Mouse (Mus musculus) lung, postnatal 36 days (tissue): Measurements from ENCODE around the gene Rsph9.
A peak's percentile ranks its signal among the peaks of the same experiment; 100 is the strongest.

ENCODE experiments used
- DNase-seq: peaks from one replicate; pipeline ENCODE4 v3.0.0; 2022; ENCODE audit warnings: mixed read lengths

The Rsph9 gene

DNA sequence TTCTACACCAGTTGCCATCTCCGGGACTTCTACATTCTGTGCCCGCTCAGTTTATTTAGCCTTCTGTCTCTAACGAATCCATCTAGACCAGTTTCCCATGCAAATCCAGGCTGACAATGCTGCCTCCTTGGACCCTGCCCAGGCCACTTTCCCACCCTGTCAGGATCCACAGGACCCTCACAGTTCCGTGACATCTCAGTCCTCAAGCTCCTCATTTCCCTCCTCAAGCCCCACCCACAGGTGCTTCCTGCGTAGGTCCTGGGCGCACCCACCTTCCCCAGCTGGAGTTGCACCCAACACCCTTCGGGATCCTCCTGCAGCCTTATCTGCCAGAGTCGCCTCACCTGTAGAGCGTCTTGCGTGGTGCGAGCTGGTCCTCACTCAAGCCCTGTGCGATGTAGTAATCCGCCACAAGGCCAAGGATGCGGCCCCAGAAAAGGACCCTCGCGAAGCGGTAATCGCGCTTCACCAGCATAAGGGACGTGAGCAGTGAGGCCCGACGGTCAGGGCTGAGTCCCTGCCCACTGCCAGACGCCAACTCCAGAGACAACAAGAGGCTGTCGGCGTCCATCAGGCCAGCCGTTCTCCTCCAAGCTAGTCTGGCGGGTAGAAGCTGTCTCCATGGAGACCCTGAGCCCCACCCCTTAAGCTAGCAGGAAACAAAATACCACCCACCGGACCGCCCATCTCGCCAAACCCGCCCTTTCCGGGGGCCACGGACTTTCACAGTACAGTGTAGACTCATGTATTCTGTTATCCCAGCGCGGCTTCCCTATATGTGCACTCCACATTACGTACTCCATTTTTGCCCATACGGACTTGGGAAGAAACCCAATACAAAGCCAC, at the start of gene Rsph9:
Gene Rsph9 (minus strand): TSS at position 639 of the 846 bp plus-strand sequence.
- DNase-seq: peak; percentile 96

DNA sequence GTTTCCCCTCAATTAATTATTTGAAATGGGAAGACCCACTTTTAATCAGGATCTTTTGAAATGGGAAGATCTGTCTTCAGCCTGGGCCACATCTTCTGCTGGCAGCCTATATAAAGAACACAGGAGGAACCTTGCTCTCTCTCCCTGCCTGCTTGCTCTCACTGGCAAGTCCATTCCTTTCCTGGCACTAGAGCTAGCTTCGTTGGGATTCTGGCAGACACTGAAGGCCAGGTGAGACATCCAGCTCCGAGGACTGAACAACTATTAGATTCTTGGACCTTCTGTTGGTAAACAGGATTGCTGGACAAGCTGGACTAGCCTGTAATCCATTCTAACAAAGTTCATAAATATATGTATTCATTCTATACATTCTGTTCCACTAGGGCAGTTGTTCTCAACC, 44.8 kb upstream of the Rsph9 start:
- no peak for DNase-seq

DNA sequence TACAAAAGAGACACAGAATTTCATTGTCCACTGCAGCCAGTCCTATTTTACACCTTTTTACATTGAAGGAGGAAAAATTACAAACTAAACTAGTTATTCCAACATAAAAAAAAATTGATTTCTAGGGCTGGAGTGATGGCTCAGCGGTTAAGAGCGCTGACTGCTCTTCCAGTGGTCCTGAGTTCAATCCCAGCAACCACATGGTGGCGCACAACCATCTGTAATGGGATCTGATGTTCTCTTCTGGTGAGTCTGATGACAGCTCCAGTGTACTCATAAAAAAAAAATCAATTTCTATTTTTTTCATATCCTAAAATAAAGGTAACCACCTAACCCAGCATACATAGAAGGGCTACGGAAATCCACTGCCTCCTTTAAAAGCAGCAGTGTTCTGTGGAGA, 38.3 kb upstream of the Rsph9 start:
- peak; percentile 49 for DNase-seq

DNA sequence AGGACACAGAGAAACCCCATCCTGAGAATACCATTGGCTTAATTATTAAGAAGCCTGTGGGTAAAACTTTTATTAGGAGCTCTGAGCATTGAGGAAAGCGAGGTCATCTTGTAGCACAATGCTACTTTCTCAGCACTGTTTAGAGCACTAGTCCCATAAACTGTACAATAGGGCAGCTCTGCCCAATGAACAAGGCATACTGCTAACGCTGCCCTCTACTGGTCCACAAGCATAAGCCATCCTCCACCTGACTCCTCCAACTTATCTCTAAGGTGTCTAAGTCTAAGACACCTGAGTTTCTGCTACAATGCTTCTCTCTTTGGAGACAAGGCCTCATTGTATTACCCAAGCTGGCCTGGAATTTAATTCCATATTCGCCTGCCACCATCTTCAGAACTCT, 26.5 kb upstream of the Rsph9 start:
- DNase-seq: peak; percentile 64

DNA sequence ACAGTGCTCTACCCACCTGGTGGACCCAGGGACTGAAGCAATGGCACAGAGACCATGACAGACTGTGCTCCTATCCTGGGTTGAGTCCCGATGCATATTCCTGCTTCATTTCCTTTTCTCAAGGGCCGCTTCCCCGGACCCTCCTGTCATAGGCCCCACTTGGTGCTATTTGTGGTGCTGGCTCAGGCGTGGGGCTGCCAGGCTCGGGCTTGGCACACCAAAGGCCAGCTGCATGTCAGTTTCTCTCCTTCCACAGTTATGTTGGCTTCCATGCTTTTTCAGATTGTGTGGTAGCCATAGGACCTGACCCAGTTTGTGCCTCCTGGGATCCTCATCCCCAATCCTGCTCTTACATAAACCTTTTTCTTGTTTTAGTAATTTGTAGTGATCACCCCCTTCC, 24.8 kb upstream of the Rsph9 start:
- DNase-seq: no peak

DNA sequence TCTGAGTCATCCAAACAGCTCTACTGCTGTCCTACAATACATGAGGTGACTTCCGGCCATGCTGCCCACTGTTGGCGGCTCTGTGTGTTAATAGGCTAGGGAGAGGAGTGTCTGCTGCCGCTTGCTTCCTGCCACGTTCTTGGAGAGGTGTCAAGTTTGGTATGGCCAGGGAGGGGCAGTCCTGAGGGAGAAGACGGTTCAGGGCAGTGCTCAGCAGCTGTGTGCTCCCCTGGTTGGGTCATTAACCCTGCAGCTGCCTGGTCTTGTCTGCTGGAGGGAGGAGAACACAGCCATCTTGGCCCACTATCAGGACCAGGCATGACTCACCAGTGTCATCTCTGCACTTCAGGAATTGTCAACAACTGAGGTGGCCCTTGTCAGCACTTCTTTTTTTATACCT, 24.3 kb upstream of the Rsph9 start:
- no peak for DNase-seq

DNA sequence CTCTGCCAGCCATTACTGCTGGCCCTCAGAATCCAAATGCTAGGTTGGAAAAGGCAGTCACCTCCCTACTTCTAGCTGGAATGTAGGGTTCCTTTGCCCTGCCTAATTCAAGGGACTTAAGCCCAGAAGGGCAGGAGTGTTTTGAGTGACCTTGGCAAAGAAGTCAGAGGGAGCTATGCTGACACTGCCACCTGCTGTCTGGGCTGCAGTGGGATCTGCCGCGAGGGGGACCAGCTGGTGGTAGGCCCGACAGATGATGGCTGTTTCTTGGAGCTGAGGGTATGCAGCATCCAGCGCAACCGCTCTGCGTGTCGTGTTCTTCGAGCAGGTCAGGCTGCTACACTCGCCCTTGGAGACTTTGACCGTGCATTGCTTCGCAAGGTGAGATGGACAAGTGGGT, 23.0 kb upstream of the Rsph9 start:
- DNase-seq: no peak

DNA sequence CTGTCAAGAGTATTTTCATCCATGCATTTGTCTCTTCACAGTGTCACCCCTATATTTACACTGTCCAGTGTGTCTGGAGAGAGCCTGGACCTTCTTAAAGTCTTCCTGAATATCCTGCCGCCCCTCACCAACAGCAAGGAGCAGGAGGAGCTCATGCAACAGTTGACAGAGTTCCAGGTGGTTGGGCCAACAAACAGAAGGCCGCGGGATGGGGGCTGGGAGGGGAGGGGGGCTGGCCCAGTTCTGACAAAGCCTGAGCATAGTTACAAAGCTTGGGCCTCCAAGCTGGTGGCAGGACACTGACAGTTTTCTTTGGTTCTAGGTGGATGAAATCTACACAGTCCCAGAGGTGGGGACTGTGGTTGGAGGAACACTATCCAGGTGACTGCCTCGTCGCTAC, 22.3 kb upstream of the Rsph9 start:
- DNase-seq: no peak

DNA sequence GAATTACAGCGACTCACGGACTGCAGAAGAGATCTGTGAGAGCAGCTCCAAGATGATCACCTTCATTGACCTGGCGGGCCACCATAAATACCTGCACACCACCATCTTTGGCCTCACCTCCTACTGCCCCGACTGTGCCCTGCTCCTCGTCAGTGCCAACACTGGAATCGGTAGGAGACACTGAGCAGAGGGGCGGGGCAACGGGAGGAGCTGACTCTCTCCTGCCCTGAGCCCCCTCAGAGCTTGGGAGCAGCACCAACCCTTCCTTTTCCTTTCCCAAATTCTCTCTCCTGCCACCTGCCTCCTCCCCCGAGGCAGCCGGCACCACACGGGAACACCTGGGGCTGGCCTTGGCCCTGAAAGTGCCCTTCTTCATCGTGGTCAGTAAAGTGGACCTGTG, 21.4 kb upstream of the Rsph9 start:
- DNase-seq: no peak

DNA sequence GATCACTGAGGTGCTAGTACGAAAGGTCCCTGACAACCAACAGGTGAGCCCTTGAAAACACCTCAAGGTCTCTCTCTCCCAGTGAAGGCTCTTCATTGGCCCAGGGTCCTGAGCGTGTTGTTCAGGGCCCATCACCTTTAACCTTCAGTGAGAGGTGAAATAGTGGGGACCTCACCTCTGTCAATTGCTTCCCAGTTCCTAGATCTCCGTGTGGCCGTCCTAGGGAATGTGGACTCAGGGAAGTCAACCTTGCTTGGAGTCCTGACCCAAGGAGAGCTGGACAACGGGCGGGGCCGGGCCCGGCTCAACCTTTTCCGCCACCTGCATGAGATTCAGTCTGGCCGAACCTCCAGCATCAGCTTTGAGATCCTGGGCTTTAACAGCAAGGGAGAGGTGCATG, 20.8 kb upstream of the Rsph9 start:
- no peak for DNase-seq

DNA sequence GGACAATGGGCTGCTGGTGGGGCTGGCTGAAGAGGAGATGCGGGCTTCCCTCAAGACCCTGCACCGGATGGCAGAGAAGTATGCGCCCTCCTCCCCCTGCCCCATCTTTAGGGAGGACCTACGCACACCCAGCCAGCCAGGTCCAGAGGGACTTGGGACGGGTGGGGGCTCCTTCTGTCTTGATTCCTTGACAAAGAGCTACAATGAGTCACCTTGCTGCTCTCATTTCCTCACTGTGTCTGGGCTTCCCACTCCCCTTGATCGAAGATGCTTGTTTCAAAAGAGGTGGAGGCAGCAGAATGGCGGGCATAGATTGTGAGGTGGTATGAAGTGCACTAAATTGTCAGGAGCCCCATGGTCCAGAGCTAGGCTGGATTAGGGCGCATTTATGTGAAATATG, 20.3 kb upstream of the Rsph9 start:
- no peak for DNase-seq

DNA sequence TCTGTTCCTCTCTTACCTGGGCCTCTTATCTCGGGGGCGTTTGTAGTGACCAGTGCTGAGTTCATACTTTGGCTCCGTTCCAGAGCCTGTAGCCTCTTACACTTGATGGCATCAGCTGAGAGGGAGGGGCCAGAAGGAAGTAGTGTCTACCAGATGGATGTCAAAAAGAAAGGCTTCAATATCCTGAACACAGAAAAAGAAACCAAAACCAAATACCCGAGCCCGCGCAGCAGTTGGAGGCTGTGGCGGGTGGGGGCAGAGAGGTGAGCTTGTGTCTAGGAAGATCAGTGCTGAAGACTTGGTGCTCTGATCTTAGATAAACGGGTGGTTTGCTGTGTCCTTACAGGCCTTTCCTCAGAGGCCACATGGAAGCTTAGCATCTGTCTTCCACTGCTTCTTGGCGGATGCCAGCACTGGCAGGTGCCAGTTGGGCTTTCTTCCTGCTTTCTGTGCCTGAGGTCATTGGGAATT, 19.0 kb upstream of the Rsph9 start:
- DNase-seq: peak; percentile 86

DNA sequence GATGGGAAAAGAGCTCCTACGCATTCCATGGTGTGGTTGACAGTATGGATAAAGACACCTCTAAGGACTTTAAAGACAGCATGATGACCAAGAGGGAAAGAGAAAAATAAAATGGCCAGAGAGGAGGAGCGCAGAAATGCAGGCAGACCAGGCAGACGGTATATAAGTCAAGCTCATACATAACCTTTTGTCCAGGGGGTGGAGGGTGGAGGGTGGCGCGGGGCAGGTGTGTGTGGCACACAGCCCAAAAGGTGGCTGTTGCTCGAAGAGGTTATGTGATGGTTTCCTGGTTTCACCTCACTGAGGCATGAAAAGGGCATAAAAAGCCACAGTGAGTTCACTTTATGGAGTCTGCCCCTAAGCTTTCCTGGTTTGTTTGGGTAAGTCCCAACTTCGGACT, 18.5 kb upstream of the Rsph9 start:
- DNase-seq: no peak

DNA sequence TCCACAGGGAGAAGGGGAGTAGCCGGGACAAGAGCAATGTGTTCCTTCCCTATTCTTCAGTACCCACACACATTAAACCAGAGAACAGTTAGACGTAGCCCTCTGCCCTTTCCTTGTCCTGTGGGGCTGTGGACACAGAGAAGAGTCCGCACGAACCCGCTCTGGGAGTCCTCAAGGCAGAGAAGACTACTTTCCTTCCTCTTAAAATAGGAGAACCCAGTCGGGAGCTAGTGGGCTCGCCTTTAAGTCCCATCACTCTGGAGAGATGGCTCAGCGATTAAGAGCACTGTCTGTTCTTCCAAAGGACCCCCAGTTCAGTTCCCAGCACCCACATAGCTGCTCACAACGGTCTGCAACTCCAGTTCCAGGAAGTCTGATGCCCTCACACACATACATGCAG, 17.7 kb upstream of the Rsph9 start:
- no peak for DNase-seq

DNA sequence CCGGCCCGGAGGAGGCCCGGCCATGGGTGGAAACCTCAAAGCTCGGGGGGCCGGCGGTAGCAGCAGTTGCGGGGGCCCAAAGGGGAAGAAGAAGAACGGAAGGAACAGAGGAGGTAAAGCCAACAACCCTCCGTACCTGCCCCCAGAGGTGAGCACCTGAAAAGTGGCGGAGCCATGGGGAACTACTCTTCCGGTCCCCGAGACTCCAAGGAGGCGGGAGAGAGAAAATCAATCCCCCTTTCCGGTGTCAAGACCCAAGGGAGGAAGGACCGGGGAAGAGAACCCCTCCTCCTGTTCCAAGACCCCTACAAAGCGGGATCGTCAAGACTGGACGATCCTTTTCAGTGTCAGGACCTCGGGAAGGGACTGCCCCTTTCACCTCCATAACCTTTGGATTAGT, 17.2 kb upstream of the Rsph9 start:
- DNase-seq: peak; percentile 21

DNA sequence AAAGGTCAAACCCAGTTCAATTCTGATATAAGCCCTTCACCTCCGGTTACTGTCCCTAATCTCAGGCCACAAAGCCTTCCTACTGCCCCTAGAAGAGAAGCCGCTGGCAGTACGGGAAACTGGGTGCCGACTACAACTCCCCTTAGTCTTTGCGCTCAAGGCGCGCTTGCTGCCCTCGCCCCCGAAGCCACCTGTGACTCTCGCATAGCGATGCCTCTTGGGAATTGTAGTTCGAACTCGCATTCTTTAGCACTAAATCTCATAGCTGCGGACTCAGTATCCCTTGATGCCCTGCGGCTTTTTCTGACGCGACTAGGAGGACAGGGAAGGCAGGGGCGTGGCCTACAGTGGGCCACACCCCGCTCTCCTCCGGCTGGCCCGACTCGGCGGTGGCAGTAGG, 16.7 kb upstream of the Rsph9 start, which contains the start of gene Gtpbp2:
Gene Gtpbp2 (plus strand): TSS at position 347 of the 400 bp plus-strand sequence.
- DNase-seq: peak; percentile 100

DNA sequence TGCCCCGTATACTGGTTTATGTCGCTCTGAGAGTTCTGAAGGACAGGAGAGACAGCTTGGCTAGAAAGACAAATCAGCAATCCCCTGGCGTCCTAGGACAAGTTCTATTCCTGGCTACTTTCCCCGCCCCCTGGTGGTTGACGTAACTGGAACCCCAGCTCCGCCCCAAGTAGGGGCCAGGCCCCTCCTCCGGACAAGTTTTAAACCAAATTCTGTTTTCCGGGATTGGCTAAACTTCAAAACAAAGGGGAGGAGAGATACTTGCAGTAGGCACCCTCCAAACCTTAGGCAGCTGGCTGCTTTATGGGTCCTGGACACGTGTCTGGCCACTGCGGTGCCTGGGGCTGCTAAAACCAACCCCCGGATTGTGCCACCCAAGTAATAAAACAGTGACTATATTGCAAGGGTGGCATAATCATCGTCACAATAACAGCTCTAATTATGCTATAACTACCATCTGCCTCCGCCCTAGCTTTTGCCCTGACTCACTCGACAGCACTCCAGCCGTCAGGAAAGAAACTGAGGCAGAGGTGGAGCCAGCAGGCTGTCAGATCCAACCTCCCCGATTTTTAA, 16.2 kb upstream of the Rsph9 start:
- peak; percentile 98 for DNase-seq

DNA sequence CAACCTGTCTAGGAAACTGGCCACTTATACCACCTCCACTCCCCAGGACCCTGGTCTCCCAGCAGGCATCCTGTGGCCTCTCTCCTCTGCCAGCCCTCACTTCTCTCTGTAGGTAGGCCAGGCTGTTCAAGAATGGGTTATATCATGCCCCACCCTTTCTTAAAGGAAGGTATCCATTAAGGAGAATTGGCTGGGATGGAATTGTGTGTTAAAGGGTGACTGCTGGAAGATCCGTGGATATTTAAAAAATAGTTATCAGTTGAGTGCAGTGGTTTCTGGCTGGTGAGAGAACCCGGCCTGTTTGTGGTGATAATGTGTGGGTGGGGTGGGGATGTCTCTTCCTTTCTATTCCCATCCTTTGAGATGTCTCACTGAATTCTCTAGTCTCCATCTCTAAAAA, 15.2 kb upstream of the Rsph9 start:
- DNase-seq: no peak

DNA sequence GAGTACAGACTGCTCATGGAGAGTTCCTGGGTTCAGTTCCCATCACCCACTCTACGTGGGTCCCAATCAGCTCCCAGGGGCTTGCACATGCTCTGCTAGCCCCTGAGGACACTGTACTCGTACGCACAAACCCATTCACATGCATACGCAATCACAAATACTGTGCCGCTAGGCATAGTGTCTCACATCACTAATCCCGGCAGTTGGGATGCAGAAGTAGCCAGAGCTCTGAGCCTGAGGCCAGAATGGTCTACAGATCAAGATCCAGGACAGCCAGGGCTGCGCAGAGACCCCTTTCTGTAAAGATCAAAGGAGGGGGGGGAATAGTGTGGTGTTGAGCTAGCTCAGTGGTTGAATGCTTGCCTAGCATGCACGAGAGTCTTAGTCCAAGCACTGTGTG, 13.1 kb upstream of the Rsph9 start:
- DNase-seq: no peak

DNA sequence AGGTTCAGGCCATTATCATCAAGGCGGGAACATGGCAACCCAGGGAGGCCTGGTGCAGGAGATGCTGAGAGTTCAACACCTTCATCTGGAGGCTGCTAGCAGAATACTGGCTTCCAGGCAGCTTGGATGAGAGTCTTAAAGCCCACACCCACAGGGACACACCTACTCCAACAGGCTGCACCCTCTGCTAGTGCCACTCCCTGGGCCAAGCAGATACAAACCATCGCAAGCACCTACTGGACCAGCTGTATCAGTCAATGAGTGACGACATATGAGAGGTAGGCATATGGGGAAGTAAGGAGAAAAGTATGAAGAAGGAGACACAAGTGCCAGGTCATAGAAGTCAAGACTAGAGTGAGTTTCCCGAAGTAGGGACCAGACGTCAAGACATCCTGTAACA, 12.7 kb upstream of the Rsph9 start:
- no peak for DNase-seq

DNA sequence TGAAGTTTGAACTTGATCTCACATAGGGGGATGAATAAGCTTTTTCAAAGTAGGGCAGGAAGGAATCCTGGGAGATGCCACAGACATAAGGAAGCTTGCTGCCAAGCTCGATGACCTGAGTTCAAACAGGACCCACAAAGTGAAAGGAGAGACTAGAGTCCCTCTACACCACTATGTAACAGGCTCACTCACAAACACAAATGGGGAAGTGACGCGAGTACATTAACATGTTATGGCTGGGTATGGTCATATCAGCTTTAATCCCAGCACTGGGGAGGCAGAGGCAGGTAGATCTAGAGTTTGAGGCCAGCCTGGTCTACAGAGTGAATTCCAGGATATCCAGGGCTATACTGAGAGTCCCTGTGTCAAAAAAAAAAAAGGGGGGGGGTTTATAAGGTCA, 10.3 kb upstream of the Rsph9 start:
- no peak for DNase-seq

DNA sequence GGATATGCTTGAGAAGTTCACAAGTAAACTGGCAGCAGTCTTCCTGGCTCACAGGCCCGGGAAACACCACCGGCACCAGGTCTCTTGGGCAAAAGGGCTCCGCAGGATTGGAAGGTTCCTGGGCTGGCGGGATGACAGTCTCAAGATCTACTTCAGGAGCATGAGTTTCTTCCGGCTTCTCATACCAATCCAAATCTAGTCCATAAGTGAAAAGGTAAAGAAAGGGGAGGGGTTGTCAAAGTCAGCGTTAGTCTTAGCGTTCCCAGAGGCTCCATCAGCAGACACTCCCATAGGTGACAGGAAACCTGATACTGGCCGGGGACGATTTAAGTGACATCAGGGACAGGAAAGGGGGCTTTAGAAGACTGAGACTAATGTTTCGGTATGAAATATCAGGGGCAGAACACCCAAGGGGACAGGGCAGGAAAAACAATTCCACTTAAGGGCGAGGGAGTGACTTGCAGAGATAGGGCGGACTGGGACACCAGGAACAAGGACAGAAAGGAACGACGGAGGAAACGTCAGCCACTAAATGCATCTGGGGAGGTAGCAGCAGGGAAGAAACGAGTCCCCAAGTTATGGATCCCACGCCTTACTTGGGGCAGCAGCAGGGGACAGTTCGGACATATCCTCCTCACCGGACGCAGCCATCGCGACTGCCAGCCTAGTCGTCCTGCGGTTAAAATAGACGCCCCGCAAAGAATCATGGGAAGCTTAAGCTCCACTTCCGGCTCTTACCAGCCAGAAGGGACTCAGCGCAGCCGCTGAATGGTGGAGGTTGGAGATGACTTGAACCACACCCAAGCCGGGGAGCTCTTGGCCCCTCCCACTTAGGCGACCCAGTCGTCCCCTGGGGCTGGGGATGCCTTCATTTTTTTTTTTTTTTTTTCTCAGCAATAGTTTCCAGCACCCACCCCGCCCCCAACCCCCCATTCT, 9.1 kb upstream of the Rsph9 start, which contains the start of gene Mad2l1bp:
Gene Mad2l1bp (minus strand): TSS at position 707 of the 936 bp plus-strand sequence.
- DNase-seq: peak; percentile 97

DNA sequence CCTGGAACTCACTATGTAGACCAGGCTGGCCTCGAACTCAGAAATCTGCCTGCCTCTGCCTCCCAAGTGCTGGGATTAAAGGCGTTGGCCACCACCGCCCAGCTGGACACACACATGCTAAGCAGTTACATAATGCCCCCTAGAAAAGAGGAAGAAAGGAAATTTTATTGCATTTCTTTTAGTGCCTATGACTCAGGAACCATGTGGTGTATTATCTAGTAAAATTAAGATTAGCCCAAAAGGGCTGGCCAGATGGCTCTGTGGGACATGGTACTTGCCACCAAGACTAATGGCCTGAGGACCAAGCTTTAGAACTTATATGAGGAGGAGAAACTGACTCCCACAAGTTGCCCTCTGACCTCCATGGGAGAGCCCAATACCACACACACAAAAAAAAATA, 4.1 kb downstream of the Rsph9 start:
- DNase-seq: no peak
